Mouse (Mus musculus) heart, embryonic 10.5 days (tissue): ENCODE data around the gene Ncor2. TPM values are rescaled to one million over a fixed set of nuclear protein-coding genes. Genes with fewer than 3 reads are reported as not detected.
A peak's percentile ranks its signal among the peaks of the same experiment; 100 is the strongest.

ENCODE experiments used
- DNase-seq: peaks from one replicate; pipeline ENCODE4 v3.0.0-alpha.2; 2017; ENCODE audit warnings: low spot score
- H3K27ac ChIP-seq: fragments of 300-500 bp; sonication (generic); 2 replicates; pipeline ENCODE4 v1.5.1; 2016; ENCODE audit warnings: mild to moderate bottlenecking
- H3K27me3 ChIP-seq: fragments of 300-500 bp; sonication (generic); 2 replicates; pipeline ENCODE4 v1.6.1; 2016; ENCODE audit warnings: mild to moderate bottlenecking; ENCODE audit not compliant: poor library complexity, insufficient read depth, severe bottlenecking
- H3K36me3 ChIP-seq: fragments of 300-500 bp; sonication (generic); 2 replicates; pipeline ENCODE4 v1.6.1; 2016; ENCODE audit warnings: mild to moderate bottlenecking, moderate library complexity
- H3K4me1 ChIP-seq: fragments of 300-500 bp; sonication (generic); 2 replicates; pipeline ENCODE4 v1.6.1; 2016; ENCODE audit warnings: mild to moderate bottlenecking
- H3K4me3 ChIP-seq: fragments of 300-500 bp; sonication (generic); 2 replicates; pipeline ENCODE4 v1.5.1; 2016; ENCODE audit warnings: mild to moderate bottlenecking, moderate library complexity
- H3K9me3 ChIP-seq: fragments of 300-500 bp; sonication (generic); 2 replicates; pipeline ENCODE4 v1.6.1; 2016; ENCODE audit warnings: mild to moderate bottlenecking, moderate library complexity
- WGBS: fragments of 180-500 bp; shearing (Covaris S2); methylation state at CpG from one replicate; pipeline ENCODE4 v1.1.7; 2016; 5-methylcytosine and 5-hydroxymethylcytosine counted together
- polyA plus RNA-seq: library from polyadenylated mRNA; unstranded; fragments of >200 nt; fragmentation: Nextera tagmentation; extraction: Ambion mirVana; gene quantifications from 2 replicates; pipeline ENCODE4 v1.2.1, GENCODE M21; 2016

Gene Ncor2
- polyA plus RNA-seq, 1 experiment from 2014 or later: 23.3 TPM

GRCm38 (mm10) chr5:124997913-124998312, 181.1 kb downstream of the Ncor2 start:
- Histone ChIP-seq H3K27me3 (peaks cover 11% of the 10 kb centered on the region), H3K27ac (no peak overlapping the region), H3K4me1 (peaks cover 16% of the 10 kb centered on the region), H3K4me3 (no peak overlapping the region), H3K9me3 (no peaks in the 10 kb centered on the region), H3K36me3 (no peaks in the 10 kb centered on the region)
- no peak for DNase-seq
- WGBS: 80% methylated on average over 4 of the region's 4 CpGs

- DNase-seq: no peak
- Histone ChIP-seq H3K27me3 (peaks cover under 1% of the 10 kb centered on the region; the same call in 1 of the 2 replicates), H3K9me3 (no peaks in the 10 kb centered on the region), H3K27ac (no peak overlapping the region), H3K4me3 (no peak overlapping the region), H3K36me3 (no peaks in the 10 kb centered on the region), H3K4me1 (peaks cover 12% of the 10 kb centered on the region)
- 66% methylated on average over 6 of the region's 6 CpGs for WGBS
Observed at GRCm38 (mm10) chr5:124996816-124997215, 182.2 kb downstream of the Ncor2 start.

GRCm38 (mm10) chr5:124992891-124993290, 186.1 kb downstream of the Ncor2 start:
- no peak for DNase-seq
- Histone ChIP-seq H3K4me3 (no peak overlapping the region), H3K4me1 (peaks cover 8% of the 10 kb centered on the region), H3K27ac (peak overlapping the region; percentile 52; the same call in 1 of the 2 replicates), H3K36me3 (no peaks in the 10 kb centered on the region), H3K9me3 (no peaks in the 10 kb centered on the region), H3K27me3 (no peaks in the 10 kb centered on the region)
- WGBS: 48% methylated on average over 11 of the region's 11 CpGs

GRCm38 (mm10) chr5:124992323-124992722, 186.7 kb downstream of the Ncor2 start:
- Histone ChIP-seq H3K4me1 (peaks cover 8% of the 10 kb centered on the region; the same call in 1 of the 2 replicates), H3K27me3 (no peaks in the 10 kb centered on the region), H3K36me3 (no peaks in the 10 kb centered on the region), H3K9me3 (no peaks in the 10 kb centered on the region), H3K4me3 (no peak overlapping the region), H3K27ac (0 out of 2 replicates have a peak overlapping the region, but pooled peaks have one; percentile 52)
- WGBS: 79% methylated on average over 8 of the region's 8 CpGs
- no peak for DNase-seq

GRCm38 (mm10) chr5:124989724-124990123, 189.3 kb downstream of the Ncor2 start:
- 77% methylated on average over 2 of the region's 2 CpGs for WGBS
- Histone ChIP-seq H3K36me3 (no peaks in the 10 kb centered on the region), H3K9me3 (no peaks in the 10 kb centered on the region), H3K4me3 (no peak overlapping the region), H3K27ac (no peak overlapping the region), H3K27me3 (no peaks in the 10 kb centered on the region), H3K4me1 (peaks cover 4% of the 10 kb centered on the region; the same call in 1 of the 2 replicates)
- no peak for DNase-seq

- 86% methylated on average over 5 of the region's 5 CpGs for WGBS
- peaks cover 4% of the 10 kb centered on the region; the same call in 1 of the 2 replicates for H3K4me1 ChIP-seq
- H3K9me3 ChIP-seq: peaks cover 18% of the 10 kb centered on the region
- H3K36me3 ChIP-seq: 0 out of 2 replicates have a peak, but pooled peaks cover 6% of the 10 kb centered on the region
- no peaks in the 10 kb centered on the region for H3K27me3 ChIP-seq
- no peak overlapping the region for H3K27ac ChIP-seq
- DNase-seq: no peak
- H3K4me3 ChIP-seq: no peak overlapping the region
Observed at GRCm38 (mm10) chr5:124986656-124987055, 192.4 kb downstream of the Ncor2 start.

- H3K27ac ChIP-seq: no peak overlapping the region
- no peaks in the 10 kb centered on the region for H3K27me3 ChIP-seq
- peaks cover 4% of the 10 kb centered on the region; the same call in 1 of the 2 replicates for H3K4me1 ChIP-seq
- H3K9me3 ChIP-seq: peaks cover 18% of the 10 kb centered on the region
- no peak for DNase-seq
- no peak overlapping the region for H3K4me3 ChIP-seq
- H3K36me3 ChIP-seq: 0 out of 2 replicates have a peak, but pooled peaks cover 6% of the 10 kb centered on the region
- 72% methylated on average over 5 of the region's 5 CpGs for WGBS
Observed at GRCm38 (mm10) chr5:124986222-124986621, 192.8 kb downstream of the Ncor2 start.

GRCm38 (mm10) chr5:124969790-124970189, 209.2 kb downstream of the Ncor2 start:
- Histone ChIP-seq H3K9me3 (peaks cover under 1% of the 10 kb centered on the region; the same call in 1 of the 2 replicates), H3K4me1 (peaks cover 15% of the 10 kb centered on the region), H3K27me3 (no peaks in the 10 kb centered on the region), H3K36me3 (no peaks in the 10 kb centered on the region), H3K27ac (peak overlapping the region; percentile 52; the same call in 1 of the 2 replicates), H3K4me3 (no peak overlapping the region)
- 40% methylated on average over 8 of the region's 8 CpGs for WGBS
- DNase-seq: no peak

Other genes starting within 250 kb of the Ncor2 start
- 1.1 and 2.6 TPM in 2 replicates for gene Rflna, start 176.0 kb downstream of the Ncor2 start, polyA plus RNA-seq
- 73.1 and 94.3 TPM in 2 replicates for gene Scarb1, start 161.9 kb upstream of the Ncor2 start, polyA plus RNA-seq
- gene Gm10382, start 210.1 kb upstream of the Ncor2 start, polyA plus RNA-seq: 0.34 and 0.67 TPM in 2 replicates
- 921 and 966 TPM in 2 replicates for gene Ubc, start 211.0 kb upstream of the Ncor2 start, polyA plus RNA-seq